Mouse (Mus musculus) kidney, embryonic 16.5 days (tissue): ENCODE data around the gene Hip1r. TPM values are rescaled to one million over a fixed set of nuclear protein-coding genes. Genes with fewer than 3 reads are reported as not detected.

Experiments
- ATAC-seq: fragments of 200-750 bp; cut with Nextera tagmentation; 2 replicates; pipeline ENCODE4 v1.8.0; 2017; ENCODE audit warnings: moderate TSS enrichment; ENCODE audit not compliant: low FRiP score, low TSS enrichment
- H3K27ac ChIP-seq: fragments of 300-500 bp; sonication (generic); 2 replicates; pipeline ENCODE4 v1.5.1; 2014; ENCODE audit warnings: low read length
- H3K27me3 ChIP-seq: fragments of 300-500 bp; sonication (generic); 2 replicates; pipeline ENCODE4 v1.6.1; 2014; ENCODE audit warnings: low read length, control low read depth, mixed read lengths; ENCODE audit not compliant: insufficient read depth
- H3K36me3 ChIP-seq: fragments of 300-500 bp; sonication (generic); 2 replicates; pipeline ENCODE4 v1.6.1; 2014; ENCODE audit warnings: low read length, control low read depth, mixed read lengths; ENCODE audit not compliant: insufficient read depth
- H3K4me1 ChIP-seq: fragments of 300-500 bp; sonication (generic); 2 replicates; pipeline ENCODE4 v1.6.1; 2014; ENCODE audit warnings: low read length, control low read depth, mixed read lengths; ENCODE audit not compliant: insufficient read depth
- H3K4me2 ChIP-seq: fragments of 300-500 bp; sonication (generic); replicated peaks from 2 replicates; pipeline ENCODE4 v1.6.1; 2014; ENCODE audit warnings: low read depth, low read length
- H3K4me3 ChIP-seq: fragments of 300-500 bp; sonication (generic); 2 replicates; pipeline ENCODE4 v1.5.1; 2014; ENCODE audit warnings: mild to moderate bottlenecking, low read length
- H3K9ac ChIP-seq: fragments of 300-500 bp; sonication (generic); replicated peaks from 2 replicates; pipeline ENCODE4 v1.6.1; 2014; ENCODE audit warnings: low read length
- H3K9me3 ChIP-seq: fragments of 300-500 bp; sonication (generic); 2 replicates; pipeline ENCODE4 v1.6.1; 2016; ENCODE audit warnings: low read length, control low read depth
- WGBS: fragments of 180-500 bp; shearing (Covaris S2); extraction: QIAGEN DNeasy Blood & Tissue Kit; methylation state at CpG from one replicate; pipeline ENCODE4 v1.1.7; 2014; 5-methylcytosine and 5-hydroxymethylcytosine counted together
- polyA plus RNA-seq: library from polyadenylated mRNA; unstranded; fragments of >200 nt; fragmentation: Nextera tagmentation; extraction: Ambion mirVana; gene quantifications from 2 replicates; pipeline ENCODE4 v1.2.1, GENCODE M21; 2015

The Hip1r gene
- polyA plus RNA-seq, 1 experiment from 2014 or later = 23.1 TPM

DNA sequence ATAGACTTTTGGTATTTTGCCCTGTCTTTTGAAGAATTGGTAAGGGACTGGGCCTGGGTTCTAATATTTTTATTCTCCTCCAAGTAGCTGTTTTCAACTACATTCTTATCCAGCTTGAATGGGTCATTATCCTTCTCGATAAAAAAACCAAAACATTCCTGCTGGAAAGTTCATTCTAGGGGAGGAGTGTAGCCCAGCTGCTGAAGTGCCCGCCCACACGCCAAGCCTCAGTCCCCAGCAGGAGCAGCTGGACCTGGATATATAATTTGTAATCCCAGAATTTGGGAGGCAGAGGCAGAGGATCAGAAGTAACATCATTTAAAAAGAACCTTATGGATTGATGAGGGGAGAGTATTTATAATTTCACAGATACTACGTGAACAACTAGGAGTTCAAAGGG is 26.9 kb upstream of the Hip1r start:
- H3K27ac ChIP-seq = no peak overlapping the region
- H3K27me3 ChIP-seq = no peaks in the 10 kb centered on the region
- no peaks in the 10 kb centered on the region for H3K36me3 ChIP-seq
- no peak overlapping the region for H3K4me3 ChIP-seq
- H3K9ac ChIP-seq = no peak overlapping the region
- 44% methylated on average over 4 of the region's 4 CpGs for WGBS
- no peak for ATAC-seq
- H3K4me1 ChIP-seq = no peaks in the 10 kb centered on the region
- no peak overlapping the region for H3K4me2 ChIP-seq
- H3K9me3 ChIP-seq = no peaks in the 10 kb centered on the region

DNA sequence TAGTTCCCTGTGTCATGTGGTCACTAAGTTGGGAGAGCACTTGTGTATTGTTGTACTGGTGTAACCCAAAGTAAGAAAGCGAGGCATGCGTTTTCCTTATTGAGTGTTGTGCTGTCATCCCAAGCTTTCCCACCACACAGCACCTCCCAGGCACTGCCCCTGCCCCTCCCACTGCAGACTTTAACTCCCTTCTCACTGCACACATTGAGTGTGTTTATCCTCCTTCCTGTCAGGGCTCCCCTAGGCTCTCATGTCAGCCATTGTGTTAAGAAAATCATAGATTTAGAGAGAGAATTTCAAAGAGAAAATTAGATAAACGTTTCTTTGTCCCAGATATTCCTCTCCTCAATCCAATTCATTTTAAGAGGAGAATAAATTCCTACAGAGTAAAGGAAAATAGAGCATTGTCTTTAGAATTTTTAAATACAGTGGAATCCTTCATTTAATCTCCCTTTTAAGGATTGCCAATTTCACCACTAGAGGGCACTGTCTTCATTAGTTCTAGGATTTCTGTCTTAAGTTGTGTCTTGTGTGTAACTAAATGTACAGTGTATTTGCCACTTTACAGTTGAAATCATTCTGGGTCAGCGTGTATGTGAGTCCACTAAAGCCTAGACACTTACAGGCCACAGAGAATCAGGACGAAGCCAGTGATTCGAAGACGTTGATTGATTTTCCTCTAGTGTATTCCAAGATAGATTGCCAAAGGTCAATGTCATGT is 26.2 kb upstream of the Hip1r start:
- Histone ChIP-seq H3K4me3 (no peak overlapping the region), H3K4me1 (no peaks in the 10 kb centered on the region), H3K9ac (no peak overlapping the region), H3K9me3 (no peaks in the 10 kb centered on the region), H3K4me2 (no peak overlapping the region), H3K27me3 (no peaks in the 10 kb centered on the region), H3K36me3 (no peaks in the 10 kb centered on the region), H3K27ac (no peak overlapping the region)
- no peak for ATAC-seq
- WGBS = 51% methylated on average over 7 of the region's 7 CpGs

DNA sequence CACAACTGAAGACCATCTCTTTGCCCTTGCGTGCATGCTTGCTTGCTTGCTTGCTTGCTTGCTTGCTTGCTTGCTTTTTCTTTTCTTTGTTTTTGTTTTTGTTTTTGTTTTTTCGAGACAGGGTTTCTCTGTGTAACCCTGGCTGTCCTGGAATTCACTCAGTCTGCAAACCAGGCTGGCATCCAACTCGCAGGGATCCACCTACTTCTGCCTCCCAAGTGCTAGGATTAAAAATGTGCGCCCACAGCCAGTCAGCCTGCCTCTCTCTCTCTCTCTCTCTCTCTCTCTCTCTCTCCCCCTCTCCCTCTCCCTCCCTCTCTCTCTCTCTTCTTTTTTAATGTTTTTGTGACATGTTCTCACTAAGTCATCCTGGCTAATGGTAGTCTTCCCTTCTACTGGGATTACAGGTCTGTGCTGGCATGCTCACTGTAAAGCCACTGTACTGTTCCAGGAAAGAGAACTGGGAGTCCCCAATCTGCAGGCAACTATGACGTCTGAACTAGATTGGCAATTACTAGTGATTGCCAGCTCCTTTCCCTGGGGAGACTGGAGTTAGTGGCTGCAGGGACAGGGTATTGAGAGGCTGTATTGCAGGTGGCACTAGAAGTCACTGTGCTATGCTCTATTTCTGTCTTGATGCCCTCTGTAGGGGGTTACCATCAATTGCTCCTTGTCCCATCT is 20.9 kb upstream of the Hip1r start:
- H3K4me1 ChIP-seq = no peaks in the 10 kb centered on the region
- H3K9me3 ChIP-seq = no peaks in the 10 kb centered on the region
- no peaks in the 10 kb centered on the region for H3K27me3 ChIP-seq
- H3K27ac ChIP-seq = no peak overlapping the region
- no peak overlapping the region for H3K4me3 ChIP-seq
- H3K4me2 ChIP-seq = no peak overlapping the region
- WGBS = 56% methylated on average over 5 of the region's 5 CpGs
- no peaks in the 10 kb centered on the region for H3K36me3 ChIP-seq
- no peak for ATAC-seq
- no peak overlapping the region for H3K9ac ChIP-seq

DNA sequence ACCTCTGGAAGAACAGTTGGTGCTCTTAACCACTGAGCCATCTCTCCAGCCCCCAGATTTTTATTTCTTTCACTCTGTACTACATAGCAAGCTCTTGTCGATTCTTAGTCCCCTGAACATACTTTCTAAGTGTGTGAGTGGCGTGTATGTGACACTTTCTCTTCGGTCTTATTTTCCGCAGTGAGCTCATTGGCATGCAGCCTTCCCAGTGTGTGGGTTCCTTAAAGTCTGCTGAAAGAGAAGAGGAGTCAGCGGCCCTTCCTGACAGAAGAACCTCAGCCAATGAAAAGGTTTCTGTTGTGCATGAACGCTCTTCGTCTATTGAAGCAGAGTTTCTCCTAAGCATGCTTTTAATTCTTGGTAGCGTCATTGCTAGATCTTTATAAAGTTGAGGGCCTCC is 16.2 kb upstream of the Hip1r start:
- no peaks in the 10 kb centered on the region for H3K9me3 ChIP-seq
- no peak for ATAC-seq
- no peaks in the 10 kb centered on the region for H3K4me1 ChIP-seq
- no peaks in the 10 kb centered on the region for H3K36me3 ChIP-seq
- no peak overlapping the region for H3K4me2 ChIP-seq
- no peak overlapping the region for H3K4me3 ChIP-seq
- WGBS = 87% methylated on average over 8 of the region's 8 CpGs
- H3K27me3 ChIP-seq = no peaks in the 10 kb centered on the region
- H3K27ac ChIP-seq = no peak overlapping the region
- H3K9ac ChIP-seq = no peak overlapping the region

DNA sequence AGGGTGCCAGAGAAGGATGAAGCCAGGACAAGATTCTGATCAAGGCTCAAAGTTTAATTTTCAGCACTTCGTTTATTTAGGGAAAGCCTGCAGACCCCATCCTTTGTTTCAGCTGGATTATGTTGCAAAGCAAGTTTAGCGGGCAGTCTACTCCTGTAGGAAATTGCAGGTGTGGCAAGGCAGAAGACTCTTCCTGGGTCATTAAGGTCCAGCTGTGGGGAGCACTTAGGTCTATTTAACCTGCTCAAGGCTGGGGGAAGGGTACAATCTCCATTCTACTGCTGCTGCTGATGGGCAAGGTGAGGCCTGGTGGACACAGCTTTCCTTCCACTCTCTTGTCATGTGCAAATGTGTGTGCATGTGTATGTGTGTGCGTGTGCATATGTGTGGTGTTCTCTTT is 14.4 kb upstream of the Hip1r start:
- Histone ChIP-seq H3K9ac (no peak overlapping the region), H3K9me3 (no peaks in the 10 kb centered on the region), H3K27me3 (no peaks in the 10 kb centered on the region), H3K4me2 (no peak overlapping the region), H3K4me1 (no peaks in the 10 kb centered on the region), H3K36me3 (no peaks in the 10 kb centered on the region), H3K4me3 (no peak overlapping the region), H3K27ac (no peak overlapping the region)
- WGBS = 62% methylated on average over 3 of the region's 3 CpGs
- no peak for ATAC-seq

DNA sequence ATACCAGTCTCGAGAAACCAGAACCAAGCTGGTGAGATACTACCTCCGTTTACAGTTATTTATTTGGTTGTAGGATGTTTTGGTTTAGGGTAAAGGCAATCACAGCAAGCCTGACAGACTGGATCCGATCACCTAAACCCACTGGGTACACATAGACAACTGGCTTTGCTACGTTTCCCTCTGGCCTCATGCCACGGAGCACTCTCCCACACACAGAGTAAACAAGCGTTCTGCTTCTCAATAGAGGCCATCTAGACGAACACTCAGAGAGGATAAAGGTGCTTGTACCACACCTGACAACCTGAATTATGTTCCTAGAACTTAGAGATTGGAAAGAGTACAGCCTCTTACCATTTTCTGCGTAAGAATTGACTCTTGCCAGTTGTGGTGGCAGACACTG is 13.3 kb upstream of the Hip1r start:
- Histone ChIP-seq H3K36me3 (no peaks in the 10 kb centered on the region), H3K27me3 (no peaks in the 10 kb centered on the region), H3K9ac (no peak overlapping the region), H3K27ac (no peak overlapping the region), H3K9me3 (no peaks in the 10 kb centered on the region), H3K4me1 (no peaks in the 10 kb centered on the region), H3K4me2 (no peak overlapping the region), H3K4me3 (no peak overlapping the region)
- ATAC-seq = no peak
- 59% methylated on average over 8 of the region's 8 CpGs for WGBS

DNA sequence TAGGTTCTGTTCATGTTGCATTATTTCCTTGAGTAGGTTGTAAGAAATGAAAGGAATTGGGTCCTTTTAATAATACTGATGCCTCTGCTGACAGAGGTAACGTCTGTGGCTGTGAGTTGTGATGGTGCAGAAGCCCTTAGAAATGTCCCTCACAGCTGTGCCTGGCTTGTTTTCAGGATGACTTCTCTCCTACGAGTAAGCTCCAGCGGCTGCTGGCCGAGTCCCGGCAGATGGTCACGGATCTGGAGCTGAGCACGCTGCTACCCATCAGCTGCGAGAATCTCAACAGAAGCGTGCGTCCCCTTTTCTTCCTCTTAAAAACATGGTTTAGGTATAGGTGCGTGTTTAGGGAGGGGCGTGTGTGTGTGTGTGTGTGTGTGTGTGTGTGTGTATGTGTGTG is 12.4 kb upstream of the Hip1r start:
- H3K4me3 ChIP-seq = no peak overlapping the region
- ATAC-seq = no peak
- H3K27ac ChIP-seq = no peak overlapping the region
- no peaks in the 10 kb centered on the region for H3K9me3 ChIP-seq
- H3K27me3 ChIP-seq = no peaks in the 10 kb centered on the region
- no peaks in the 10 kb centered on the region for H3K36me3 ChIP-seq
- H3K4me2 ChIP-seq = no peak overlapping the region
- H3K4me1 ChIP-seq = no peaks in the 10 kb centered on the region
- H3K9ac ChIP-seq = no peak overlapping the region
- 82% methylated on average over 12 of the region's 12 CpGs for WGBS

DNA sequence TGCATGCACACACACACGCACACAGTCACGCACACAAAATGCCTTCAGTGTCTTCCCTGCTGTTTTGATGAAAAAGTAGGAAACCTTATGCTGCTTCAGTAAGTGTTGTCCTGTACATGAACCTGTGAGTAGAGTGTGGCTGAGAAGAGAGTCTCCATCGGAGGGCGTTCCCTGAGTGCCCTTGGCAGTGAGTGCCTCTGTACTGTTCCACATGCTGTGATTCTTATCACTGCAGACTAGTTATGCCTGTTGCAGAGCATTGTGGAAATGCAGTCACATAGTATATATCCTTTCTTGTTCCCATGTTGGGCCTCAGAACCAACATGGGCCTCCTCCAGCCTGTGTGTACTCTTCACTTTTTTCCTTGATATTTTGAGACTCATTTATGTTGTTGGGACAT is 9.2 kb upstream of the Hip1r start:
- Histone ChIP-seq H3K4me3 (no peak overlapping the region), H3K9ac (no peak overlapping the region), H3K4me2 (no peak overlapping the region), H3K4me1 (0 out of 2 replicates have a peak, but pooled peaks cover 4% of the 10 kb centered on the region), H3K36me3 (no peaks in the 10 kb centered on the region), H3K27me3 (no peaks in the 10 kb centered on the region), H3K9me3 (no peaks in the 10 kb centered on the region), H3K27ac (no peak overlapping the region)
- ATAC-seq = no peak
- 88% methylated on average over 4 of the region's 4 CpGs for WGBS

DNA sequence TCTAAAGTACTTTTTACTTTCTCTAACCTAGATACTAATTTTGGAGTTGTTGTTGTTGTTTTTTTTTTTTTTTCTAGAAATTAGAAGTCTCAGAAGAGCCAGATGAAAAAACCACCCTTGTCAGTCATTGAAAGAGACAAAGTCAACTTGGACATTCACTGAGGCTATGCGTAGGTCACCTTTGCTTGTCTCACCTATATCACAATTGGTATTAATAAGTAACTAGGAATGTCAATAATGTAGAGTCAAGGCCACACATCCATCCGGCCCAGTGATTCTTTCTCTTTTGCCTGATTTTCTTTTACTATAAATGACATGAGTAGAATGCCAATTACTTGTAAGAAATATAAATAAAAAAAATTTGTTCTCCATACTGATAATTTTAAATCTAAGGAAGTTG is 6.7 kb upstream of the Hip1r start:
- H3K27me3 ChIP-seq = no peaks in the 10 kb centered on the region
- ATAC-seq = no peak
- H3K9ac ChIP-seq = no peak overlapping the region
- H3K4me1 ChIP-seq = 0 out of 2 replicates have a peak, but pooled peaks cover 4% of the 10 kb centered on the region
- 85% methylated on average over 2 of the region's 2 CpGs for WGBS
- no peak overlapping the region for H3K4me3 ChIP-seq
- H3K27ac ChIP-seq = no peak overlapping the region
- H3K4me2 ChIP-seq = no peak overlapping the region
- no peaks in the 10 kb centered on the region for H3K9me3 ChIP-seq
- no peaks in the 10 kb centered on the region for H3K36me3 ChIP-seq

DNA sequence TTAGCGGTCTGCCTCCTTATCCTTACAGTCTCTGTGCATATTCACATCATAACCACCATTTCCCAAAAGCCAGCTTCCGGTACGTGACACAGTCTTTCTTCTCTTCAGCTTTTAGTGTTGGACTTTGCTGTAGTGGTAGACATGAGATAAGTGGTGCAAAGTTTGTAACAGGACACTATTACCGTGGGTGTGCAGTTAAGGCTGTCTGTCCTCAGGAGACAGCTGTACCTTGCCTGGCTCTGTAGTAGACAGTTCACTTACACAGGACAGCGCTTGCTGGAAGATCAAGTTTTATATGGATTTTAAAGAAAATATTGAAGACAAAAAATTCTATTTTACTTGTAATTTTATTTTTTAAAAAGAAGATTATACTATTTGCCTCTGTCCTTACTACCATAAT is 5.0 kb upstream of the Hip1r start:
- ATAC-seq = no peak
- H3K36me3 ChIP-seq = no peaks in the 10 kb centered on the region
- 0 out of 2 replicates have a peak, but pooled peaks cover 4% of the 10 kb centered on the region for H3K4me1 ChIP-seq
- H3K4me2 ChIP-seq = no peak overlapping the region
- no peak overlapping the region for H3K27ac ChIP-seq
- 0 out of 2 replicates have a peak, but pooled peaks cover 2% of the 10 kb centered on the region for H3K27me3 ChIP-seq
- no peak overlapping the region for H3K9ac ChIP-seq
- no peaks in the 10 kb centered on the region for H3K9me3 ChIP-seq
- no peak overlapping the region for H3K4me3 ChIP-seq
- 60% methylated on average over 5 of the region's 5 CpGs for WGBS
